Mouse (Mus musculus) embryonic facial prominence, embryonic 15.5 days (tissue): ENCODE measurements around the gene B830017H08Rik. TPM values are rescaled to one million over a fixed set of nuclear protein-coding genes. Genes with fewer than 3 reads are reported as not detected.

Experiments used
- ATAC-seq: fragments of 200-750 bp; cut with Nextera tagmentation; 2 replicates; pipeline ENCODE4 v1.8.0; 2017; ENCODE audit warnings: low read depth, moderate TSS enrichment; ENCODE audit not compliant: insufficient number of reproducible peaks, low FRiP score, low TSS enrichment
- H3K27ac ChIP-seq: fragments of 300-500 bp; sonication (generic); replicated peaks from 2 replicates; pipeline ENCODE4 v1.5.1; 2015; ENCODE audit warnings: mild to moderate bottlenecking, inconsistent platforms
- H3K27me3 ChIP-seq: fragments of 300-500 bp; sonication (generic); 2 replicates; pipeline ENCODE4 v1.6.1; 2015; ENCODE audit warnings: inconsistent platforms
- H3K36me3 ChIP-seq: fragments of 300-500 bp; sonication (generic); 2 replicates; pipeline ENCODE4 v1.6.1; 2015; ENCODE audit warnings: mild to moderate bottlenecking, inconsistent platforms
- H3K4me1 ChIP-seq: fragments of 300-500 bp; sonication (generic); 2 replicates; pipeline ENCODE4 v1.6.1; 2015; ENCODE audit warnings: inconsistent platforms
- H3K4me2 ChIP-seq: fragments of 300-500 bp; sonication (generic); replicated peaks from 2 replicates; pipeline ENCODE4 v1.6.1; 2015; ENCODE audit warnings: mild to moderate bottlenecking, inconsistent platforms
- H3K4me3 ChIP-seq: fragments of 300-500 bp; sonication (generic); replicated peaks from 2 replicates; pipeline ENCODE4 v1.5.1; 2015; ENCODE audit warnings: mild to moderate bottlenecking, inconsistent platforms
- H3K9ac ChIP-seq: fragments of 300-500 bp; sonication (generic); 2 replicates; pipeline ENCODE4 v1.6.1; 2015; ENCODE audit warnings: inconsistent platforms
- H3K9me3 ChIP-seq: fragments of 300-500 bp; sonication (generic); replicated peaks from 2 replicates; pipeline ENCODE4 v1.6.1; 2016; ENCODE audit warnings: inconsistent platforms
- WGBS: fragments of 180-500 bp; shearing (Covaris S2); methylation state at CpG from one replicate; pipeline ENCODE4 v1.1.7; 2015; 5-methylcytosine and 5-hydroxymethylcytosine counted together
- polyA plus RNA-seq: library from polyadenylated mRNA; unstranded; fragments of >200 nt; fragmentation: Nextera tagmentation; extraction: Ambion mirVana; gene quantifications from 2 replicates; pipeline ENCODE4 v1.2.1, GENCODE M21; 2015

Gene B830017H08Rik
- 0.30 and 0.52 TPM in 2 replicates for polyA plus RNA-seq

- peaks cover 78% of the 10 kb centered on the region for H3K27me3 ChIP-seq
- no peak for ATAC-seq
- peak within 1 kb of the TSS; percentile 60 for H3K4me3 ChIP-seq
- WGBS: 23% methylated on average over 7 of the region's 7 CpGs
- H3K27ac ChIP-seq: 0 out of 2 replicates have a peak within 1 kb of the TSS, but pooled peaks have one; percentile 4
- H3K4me2 ChIP-seq: peak within 1 kb of the TSS; percentile 99
- no peaks in the 10 kb centered on the region for H3K36me3 ChIP-seq
- no peaks in the 10 kb centered on the region for H3K9me3 ChIP-seq
- peak within 1 kb of the TSS; percentile 50 for H3K9ac ChIP-seq
- peaks cover 22% of the 10 kb centered on the region for H3K4me1 ChIP-seq
These were observed at the start of gene B830017H08Rik for GRCm38 (mm10) chr16:17832821-17833220. Gene B830017H08Rik (plus strand): TSS chr16:17833121.

DNA sequence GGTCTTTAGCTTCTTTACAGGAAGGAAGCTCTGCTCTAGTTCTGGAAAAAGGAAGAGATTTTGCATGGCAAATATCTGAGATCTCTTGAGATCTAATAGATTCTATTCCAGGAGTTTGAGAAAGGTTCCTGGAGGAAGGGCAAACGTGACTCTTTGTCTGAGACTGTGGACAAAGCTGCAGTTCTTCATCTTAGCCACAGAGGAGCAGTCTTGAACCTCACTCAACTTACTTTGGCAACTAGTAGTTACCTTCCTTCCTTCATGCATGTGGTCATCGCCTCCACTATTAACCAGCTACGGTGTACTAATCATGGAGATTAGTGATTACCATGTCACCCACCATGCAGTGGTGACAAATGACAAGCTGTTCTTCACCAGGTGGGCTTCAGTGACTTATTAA lies 47.6 kb upstream of the B830017H08Rik start:
- Histone ChIP-seq H3K4me2 (no peak overlapping the region), H3K4me3 (no peak overlapping the region), H3K4me1 (no peaks in the 10 kb centered on the region), H3K27ac (no peak overlapping the region), H3K9ac (no peak overlapping the region), H3K9me3 (no peaks in the 10 kb centered on the region), H3K27me3 (no peaks in the 10 kb centered on the region), H3K36me3 (peaks cover 82% of the 10 kb centered on the region)
- 48% methylated on average over 3 of the region's 3 CpGs for WGBS
- no peak for ATAC-seq

DNA sequence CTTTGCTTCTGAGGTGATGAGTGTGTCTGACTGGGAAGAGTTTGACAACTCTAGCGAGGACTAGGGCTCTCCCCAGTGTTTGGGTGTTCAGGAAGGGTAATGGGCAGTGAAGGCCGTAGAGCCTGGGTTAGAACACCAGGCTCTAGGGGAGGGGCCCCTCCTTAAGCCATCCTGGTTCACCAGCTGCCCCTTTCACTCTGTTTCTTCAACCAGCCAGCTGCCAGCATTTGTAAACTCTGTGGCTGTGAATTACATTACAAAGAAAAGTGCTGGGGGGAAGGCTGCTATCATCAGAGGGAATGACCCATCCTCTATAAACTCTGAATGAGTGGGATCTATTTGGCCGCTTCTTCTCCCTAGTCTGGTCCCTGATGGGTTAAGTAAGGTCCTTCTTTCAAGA lies 40.2 kb upstream of the B830017H08Rik start:
- H3K9me3 ChIP-seq: no peaks in the 10 kb centered on the region
- no peak overlapping the region for H3K4me3 ChIP-seq
- peaks cover 15% of the 10 kb centered on the region for H3K4me1 ChIP-seq
- H3K27ac ChIP-seq: no peak overlapping the region
- WGBS: 78% methylated on average over 3 of the region's 3 CpGs
- no peak overlapping the region for H3K9ac ChIP-seq
- H3K4me2 ChIP-seq: no peak overlapping the region
- peaks cover 53% of the 10 kb centered on the region for H3K36me3 ChIP-seq
- H3K27me3 ChIP-seq: no peaks in the 10 kb centered on the region
- ATAC-seq: no peak

- H3K4me1 ChIP-seq: peaks cover 23% of the 10 kb centered on the region
- 84% methylated on average over 4 of the region's 4 CpGs for WGBS
- H3K9me3 ChIP-seq: no peaks in the 10 kb centered on the region
- no peak overlapping the region for H3K9ac ChIP-seq
- H3K27ac ChIP-seq: no peak overlapping the region
- no peak overlapping the region for H3K4me2 ChIP-seq
- no peaks in the 10 kb centered on the region for H3K27me3 ChIP-seq
- ATAC-seq: no peak
- H3K36me3 ChIP-seq: peaks cover 42% of the 10 kb centered on the region
- H3K4me3 ChIP-seq: no peak overlapping the region
These were observed 38.9 kb upstream of the B830017H08Rik start for GRCm38 (mm10) chr16:17794047-17794446.

- H3K4me1 ChIP-seq: peaks cover 37% of the 10 kb centered on the region
- no peak overlapping the region for H3K4me2 ChIP-seq
- H3K27me3 ChIP-seq: no peaks in the 10 kb centered on the region
- peaks cover 28% of the 10 kb centered on the region for H3K36me3 ChIP-seq
- no peaks in the 10 kb centered on the region for H3K9me3 ChIP-seq
- WGBS: 66% methylated on average over 5 of the region's 5 CpGs
- no peak overlapping the region for H3K4me3 ChIP-seq
- no peak for ATAC-seq
- H3K27ac ChIP-seq: peak overlapping the region; percentile 17; the same call in 1 of the 2 replicates
- H3K9ac ChIP-seq: no peak overlapping the region
These were observed 37.3 kb upstream of the B830017H08Rik start for GRCm38 (mm10) chr16:17795643-17796042.

DNA sequence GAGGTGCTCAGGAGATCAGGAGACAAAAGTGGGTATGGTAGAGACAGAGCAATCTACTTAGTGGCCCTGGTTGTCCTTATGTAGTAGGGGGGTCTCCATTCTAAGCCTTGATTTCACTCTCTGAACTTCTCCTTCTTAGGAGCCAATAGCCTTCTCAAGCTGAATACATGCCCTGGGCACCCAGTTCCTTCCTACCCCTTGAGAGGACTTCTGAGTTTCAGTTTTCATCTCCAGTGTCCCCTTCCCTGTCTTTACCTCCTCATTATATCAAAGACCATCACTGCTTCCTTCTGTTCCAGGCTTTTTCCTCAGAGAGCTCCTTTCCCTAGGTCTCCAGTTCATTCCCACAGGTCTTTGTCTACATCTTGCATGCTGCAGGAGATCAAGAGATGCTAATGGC lies 36.4 kb upstream of the B830017H08Rik start:
- H3K4me3 ChIP-seq: peak overlapping the region; percentile 70
- peaks cover 3% of the 10 kb centered on the region for H3K27me3 ChIP-seq
- 0 out of 2 replicates have a peak overlapping the region, but pooled peaks have one; percentile 89 for H3K9ac ChIP-seq

DNA sequence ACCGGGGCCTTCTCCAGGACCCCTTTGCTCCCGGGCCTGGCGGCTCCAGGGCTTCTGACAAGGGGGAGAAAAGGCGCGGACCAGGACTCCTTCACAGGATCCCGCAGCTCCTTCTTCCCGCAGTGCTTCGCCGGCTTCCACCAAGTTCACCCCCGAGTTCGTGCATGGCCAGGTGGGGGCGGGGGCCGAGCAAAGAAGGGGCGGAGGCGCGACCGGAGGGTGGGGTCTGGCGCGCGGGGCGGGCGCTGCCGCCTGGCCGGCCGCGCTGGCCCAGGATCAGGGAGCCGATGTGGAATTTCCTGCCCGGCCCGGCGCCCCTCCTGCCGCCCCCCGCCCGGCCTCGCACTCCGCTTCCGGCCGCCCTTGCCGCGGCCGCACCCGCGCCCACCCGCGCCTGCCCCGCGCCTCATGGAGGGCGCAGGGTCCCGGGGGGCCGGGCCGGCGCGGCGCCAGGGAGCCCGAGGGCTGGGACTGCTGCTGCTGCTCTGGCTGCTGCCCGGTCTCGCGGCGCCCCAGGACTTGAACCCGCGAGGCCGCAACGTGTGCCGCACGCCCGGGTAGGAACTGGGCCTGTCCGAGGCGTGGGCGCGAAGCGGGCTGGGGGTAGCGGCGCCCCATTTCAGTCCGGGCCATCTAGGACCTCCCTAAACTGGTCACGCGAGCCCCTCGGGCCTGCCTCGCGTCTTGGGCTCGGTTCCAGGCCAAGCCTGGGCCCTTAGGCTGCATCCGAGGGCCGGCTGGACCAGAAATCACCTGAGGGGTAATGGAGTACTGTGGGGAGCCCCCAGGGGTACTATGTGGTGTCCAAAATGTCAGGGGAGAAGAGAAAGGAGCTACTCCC lies 35.7 kb upstream of the B830017H08Rik start, which contains the start of gene Scarf2:
Gene Scarf2, plus strand, starts transcription at position 312 of the 841 bp plus-strand sequence.
- Histone ChIP-seq H3K36me3 (peaks cover 15% of the 10 kb centered on the region), H3K9me3 (no peaks in the 10 kb centered on the region), H3K27ac (peak within 1 kb of the TSS; percentile 97), H3K4me1 (peaks cover 53% of the 10 kb centered on the region), H3K4me2 (peak within 1 kb of the TSS; percentile 55), H3K9ac (peak within 1 kb of the TSS; percentile 89), H3K4me3 (peak within 1 kb of the TSS; percentile 70), H3K27me3 (peaks cover 10% of the 10 kb centered on the region)
- ATAC-seq: peak; percentile 75
- WGBS: 1% methylated on average over 80 of the region's 81 CpGs

More for the DNA sequence above, 36.4 kb upstream of the B830017H08Rik start:
- ATAC-seq: no peak
- H3K36me3 ChIP-seq: peaks cover 21% of the 10 kb centered on the region
- H3K9me3 ChIP-seq: no peaks in the 10 kb centered on the region
- H3K4me2 ChIP-seq: peak overlapping the region; percentile 55
- H3K4me1 ChIP-seq: peaks cover 46% of the 10 kb centered on the region
- H3K27ac ChIP-seq: peak overlapping the region; percentile 97

GRCm38 (mm10) chr16:17797812-17798311 lies 35.1 kb upstream of the B830017H08Rik start:
- ATAC-seq: peak; percentile 3; the same call in 1 of the 2 replicates
- H3K9ac ChIP-seq: peak overlapping the region; percentile 89
- peak overlapping the region; percentile 55 for H3K4me2 ChIP-seq
- peaks cover 17% of the 10 kb centered on the region for H3K27me3 ChIP-seq
- WGBS: 2% methylated on average over 29 of the region's 29 CpGs
- H3K9me3 ChIP-seq: no peaks in the 10 kb centered on the region
- H3K36me3 ChIP-seq: peaks cover 8% of the 10 kb centered on the region; the same call in 1 of the 2 replicates
- H3K4me1 ChIP-seq: peaks cover 60% of the 10 kb centered on the region
- H3K27ac ChIP-seq: peak overlapping the region; percentile 97
- peak overlapping the region; percentile 70 for H3K4me3 ChIP-seq

DNA sequence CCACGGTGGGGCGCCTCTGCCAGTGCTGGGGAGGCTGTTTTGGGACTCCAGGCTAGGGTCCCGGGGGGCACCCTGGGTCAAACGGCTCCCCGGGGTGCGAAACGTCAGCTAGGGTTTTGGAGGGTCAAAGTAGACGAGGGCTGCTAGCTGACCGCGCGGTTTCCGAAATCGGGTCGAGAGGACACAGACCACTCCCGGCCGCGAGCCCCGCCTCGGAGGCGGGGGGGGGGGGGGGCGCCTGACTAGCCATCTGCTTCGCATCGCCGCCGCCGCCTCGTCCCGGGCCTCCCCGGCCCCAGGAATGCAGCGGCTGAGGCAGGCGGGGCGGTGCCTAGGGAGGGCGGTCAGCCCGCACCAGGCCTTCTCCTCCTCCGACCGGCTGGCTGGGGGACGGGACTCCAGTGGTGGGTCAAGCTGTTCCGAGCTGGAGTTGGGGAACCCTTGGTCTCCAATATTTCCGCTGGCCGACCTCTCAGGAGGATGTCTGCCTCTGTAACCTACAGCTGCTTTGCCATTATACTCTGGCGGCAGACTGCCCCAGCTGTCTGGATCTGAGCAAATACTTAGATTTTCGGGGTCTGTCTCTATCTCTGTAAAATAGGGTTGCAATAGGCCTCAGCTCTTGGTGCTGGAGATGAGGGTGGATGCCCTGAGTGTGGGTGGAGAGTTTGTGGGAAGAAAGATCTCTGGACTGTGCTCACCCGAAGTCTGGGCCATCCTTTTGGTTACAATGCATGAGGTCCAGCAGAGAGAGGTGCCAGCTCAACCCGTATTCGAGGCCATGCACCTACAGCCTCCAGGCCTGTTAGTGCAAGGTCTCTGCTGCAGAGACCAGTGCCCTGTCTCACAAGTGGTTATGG lies 34.4 kb upstream of the B830017H08Rik start:
- H3K4me1 ChIP-seq: peaks cover 66% of the 10 kb centered on the region
- peak; percentile 75 for ATAC-seq
- H3K9me3 ChIP-seq: no peaks in the 10 kb centered on the region
- H3K27me3 ChIP-seq: peaks cover 23% of the 10 kb centered on the region
- peak overlapping the region; percentile 70 for H3K4me3 ChIP-seq
- peak overlapping the region; percentile 89 for H3K9ac ChIP-seq
- 3% methylated on average over 45 of the region's 45 CpGs for WGBS
- peak overlapping the region; percentile 55 for H3K4me2 ChIP-seq
- 0 out of 2 replicates have a peak, but pooled peaks cover under 1% of the 10 kb centered on the region for H3K36me3 ChIP-seq
- H3K27ac ChIP-seq: peak overlapping the region; percentile 97

DNA sequence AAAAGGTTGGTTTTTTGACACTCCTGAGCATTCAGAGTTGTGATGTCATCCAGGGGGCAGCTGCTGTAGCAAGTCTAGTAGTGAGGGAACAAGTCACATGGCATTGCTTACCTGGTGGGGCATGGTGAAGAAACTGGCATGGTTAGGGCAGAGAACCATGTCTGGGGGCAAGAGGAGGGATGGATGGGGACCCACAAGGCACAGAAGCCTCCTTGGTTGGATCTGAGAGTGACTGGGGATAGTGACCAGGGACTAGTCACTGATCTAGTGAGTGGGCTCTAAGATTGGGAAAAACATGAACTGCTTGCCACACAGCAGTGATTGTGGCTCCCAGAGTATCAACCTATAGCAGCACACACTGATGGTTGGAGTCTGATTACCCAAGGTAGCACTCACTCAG lies 33.3 kb upstream of the B830017H08Rik start:
- Histone ChIP-seq H3K9me3 (no peaks in the 10 kb centered on the region), H3K9ac (no peak overlapping the region), H3K27ac (no peak overlapping the region), H3K36me3 (no peaks in the 10 kb centered on the region), H3K27me3 (peaks cover 26% of the 10 kb centered on the region), H3K4me3 (peak overlapping the region; percentile 70), H3K4me2 (peak overlapping the region; percentile 55), H3K4me1 (peaks cover 77% of the 10 kb centered on the region)
- ATAC-seq: no peak
